In the genomic region with DNA sequence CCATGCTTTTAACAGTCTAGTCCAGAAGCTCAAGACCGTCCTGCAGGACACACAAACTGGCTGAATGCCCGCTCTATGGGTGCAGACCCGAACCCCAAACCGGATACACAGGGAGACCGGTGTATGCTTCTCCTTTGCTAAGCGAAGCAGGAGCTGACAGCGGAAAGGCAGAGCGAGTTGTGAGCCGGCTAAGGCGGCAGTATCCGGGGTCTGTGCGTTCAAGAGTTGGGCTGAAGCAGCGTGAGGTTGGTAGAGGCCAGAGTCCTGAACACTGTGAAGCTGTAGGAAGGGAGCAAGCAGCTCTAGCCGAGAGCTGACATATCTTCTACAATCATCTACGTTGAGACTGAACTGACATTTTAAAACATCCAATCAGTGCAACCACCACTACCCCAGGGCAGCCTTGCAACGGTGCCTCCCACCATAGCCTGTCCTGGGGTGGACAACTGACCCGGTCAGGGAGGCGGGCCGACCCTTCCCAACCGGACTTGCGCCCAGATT, we compare ENCODE assay signal across 10 mouse cellular contexts. TPM values are rescaled to one million over a fixed set of nuclear protein-coding genes. Genes with fewer than 3 reads are reported as not detected.
DNase-seq lines count a peak whose midpoint lies in the region; ATAC-seq and TF ChIP-seq lines count a peak whose summit lies in the region.
"Had no signal": no experiment of that assay in that cellular context is flagged by ENCODE, and none has a peak within 500 bp of the region (broad histone marks: within the 10 kb centered on the region; RNA-seq: fewer than 3 reads in every experiment).

No protein-coding gene starts in this region.

- peaks cover 3 to 14% of the 10 kb centered on the region in 2 experiments for H3K4me1 ChIP-seq in heart, embryonic 14.5 days (ENCODE audit: control insufficient read depth in 2 of 2, insufficient read depth in 2 of 2, low read length in 2 of 2)
- H3K4me1 ChIP-seq in ES-E14 (ENCODE audit: control insufficient read depth in 2 of 2, insufficient read depth in 2 of 2, low read length in 2 of 2, poor library complexity in 1 of 2): peaks cover 2 to 6% of the 10 kb centered on the region in 2 experiments; a peak in 1 of 4 replicates
- H3K4me1 ChIP-seq in embryonic facial prominence, embryonic 12.5 days: peaks cover 10% of the 10 kb centered on the region
- H3K4me1 ChIP-seq in hindbrain, postnatal 0 days (ENCODE audit: insufficient read depth, low read length): peaks cover 5% of the 10 kb centered on the region; the same call in 1 of the 2 replicates
- peaks cover 13% of the 10 kb centered on the region for H3K4me1 ChIP-seq in lung, embryonic 15.5 days
- H3K4me1 ChIP-seq in small intestine, adult 2 months (ENCODE audit: control insufficient read depth, insufficient read depth, insufficient read length, low read length): peaks cover 7% of the 10 kb centered on the region; the same call in 1 of the 2 replicates

- no peaks in the 10 kb centered on the region for H3K27me3 ChIP-seq in heart, embryonic 14.5 days (ENCODE audit: control insufficient read depth, insufficient read depth, low read length)
- H3K27me3 ChIP-seq in embryonic facial prominence, embryonic 12.5 days: no peaks in the 10 kb centered on the region
- no peaks in the 10 kb centered on the region for H3K27me3 ChIP-seq in hindbrain, postnatal 0 days (ENCODE audit: insufficient read depth, low read length)
- H3K27me3 ChIP-seq in lung, embryonic 15.5 days: no peaks in the 10 kb centered on the region
- no peaks in the 10 kb centered on the region for H3K27me3 ChIP-seq in small intestine, adult 2 months (ENCODE audit: control insufficient read depth, insufficient read depth, low read length)

- TF ChIP-seq CTCF in hindbrain, postnatal 0 days (IDR thresholded peaks at IDR 0.05; ENCODE audit: low read depth): no peak
- TF ChIP-seq CTCF in small intestine, adult 2 months (IDR thresholded peaks at IDR 0.05; ENCODE audit: extremely low read depth, insufficient read length, insufficient replicate concordance, low read depth, low read length): no peak

- H3K4me3 ChIP-seq in heart, embryonic 14.5 days (ENCODE audit: control insufficient read depth in 1 of 2, insufficient read depth in 1 of 2, low read depth in 1 of 2, low read length in 2 of 2): peak overlapping the region; percentile 70
- H3K4me3 ChIP-seq in ES-E14 (ENCODE audit: insufficient read depth in 1 of 2, low read depth in 1 of 2, low read length in 2 of 2, poor library complexity in 1 of 2, severe bottlenecking in 1 of 2): peak overlapping the region; percentile 61 to 79
- peak overlapping the region; percentile 65 for H3K4me3 ChIP-seq in embryonic facial prominence, embryonic 12.5 days
- peak overlapping the region; percentile 59 for H3K4me3 ChIP-seq in hindbrain, postnatal 0 days (ENCODE audit: low read length)
- peak overlapping the region; percentile 70 for H3K4me3 ChIP-seq in lung, embryonic 15.5 days
- H3K4me3 ChIP-seq in small intestine, adult 2 months (ENCODE audit: low read depth, low read length): peak overlapping the region; percentile 74

- in situ Hi-C loops in ES-E14 (cut with MboI; ENCODE audit: low sequenced_read_pairs in 2 of 2, unreplicated experiment in 2 of 2): loop anchor here (5.0 to 25.0 kb wide), 3 partner anchors 101 to 209 kb away; partner anchors contain the start of gene Ctbp1 (in 1 of the 2)

- under 1% methylated on average over 21 of the region's 21 CpGs for WGBS in heart, embryonic 14.5 days
- 2% methylated on average over 21 of the region's 21 CpGs for WGBS in embryonic facial prominence, embryonic 12.5 days
- under 1% methylated on average over 21 of the region's 21 CpGs for WGBS in hindbrain, postnatal 0 days
- WGBS in lung, embryonic 15.5 days: under 1% methylated on average over 21 of the region's 21 CpGs
- under 1% methylated on average over 21 of the region's 21 CpGs for WGBS in small intestine, adult 2 months

- peak overlapping the region; percentile 92 for H3K4me2 ChIP-seq in heart, embryonic 14.5 days (ENCODE audit: low read length)
- peak overlapping the region; percentile 82 for H3K4me2 ChIP-seq in embryonic facial prominence, embryonic 12.5 days (replicated peaks)
- peak overlapping the region; percentile 90 for H3K4me2 ChIP-seq in hindbrain, postnatal 0 days (ENCODE audit: low read depth, low read length)
- peak overlapping the region; percentile 88 for H3K4me2 ChIP-seq in lung, embryonic 15.5 days

- H3K9ac ChIP-seq in heart, embryonic 14.5 days (ENCODE audit: low read length): peak overlapping the region; percentile 81
- peak overlapping the region; percentile 73 for H3K9ac ChIP-seq in ES-E14 (ENCODE audit: insufficient read depth, low read depth, low read length, poor library complexity, severe bottlenecking)
- peak overlapping the region; percentile 81 for H3K9ac ChIP-seq in embryonic facial prominence, embryonic 12.5 days
- peak overlapping the region; percentile 49 for H3K9ac ChIP-seq in hindbrain, postnatal 0 days (replicated peaks; ENCODE audit: low read length)
- H3K9ac ChIP-seq in lung, embryonic 15.5 days: peak overlapping the region; percentile 65

- H3K27ac ChIP-seq in heart, embryonic 14.5 days (replicated peaks in 1 of 2; ENCODE audit: control insufficient read depth in 1 of 2, insufficient read depth in 1 of 2, low read depth in 2 of 2, low read length in 2 of 2): peak overlapping the region; percentile 94 to 99
- no peak overlapping the region for H3K27ac ChIP-seq in ES-E14 (ENCODE audit: insufficient read depth, low read depth, low read length, poor library complexity, severe bottlenecking)
- peak overlapping the region; percentile 93 for H3K27ac ChIP-seq in embryonic facial prominence, embryonic 12.5 days
- H3K27ac ChIP-seq in hindbrain, postnatal 0 days: peak overlapping the region; percentile 97
- peak overlapping the region; percentile 97 for H3K27ac ChIP-seq in lung, embryonic 15.5 days
- H3K27ac ChIP-seq in small intestine, adult 2 months (ENCODE audit: insufficient read depth, low read depth, low read length): peak overlapping the region; percentile 83

- no peaks in the 10 kb centered on the region for H3K9me3 ChIP-seq in heart, embryonic 14.5 days (ENCODE audit: control insufficient read depth, low read length)
- H3K9me3 ChIP-seq in ES-E14 (ENCODE audit: control insufficient read depth, insufficient read depth, low read depth, low read length): no peaks in the 10 kb centered on the region
- H3K9me3 ChIP-seq in embryonic facial prominence, embryonic 12.5 days: no peaks in the 10 kb centered on the region
- H3K9me3 ChIP-seq in hindbrain, postnatal 0 days (ENCODE audit: low read length): no peaks in the 10 kb centered on the region
- no peaks in the 10 kb centered on the region for H3K9me3 ChIP-seq in lung, embryonic 15.5 days

- no peak for DNase-seq in heart, adult 8-10 months (ENCODE audit: low spot score)
- no peak for DNase-seq in ES-E14 (ENCODE audit: low read depth, low spot score)
- peak; percentile 35 for DNase-seq in hindbrain, postnatal 0 days (ENCODE audit: low spot score)
- DNase-seq in Muller cell, postnatal 12 days (ENCODE audit: inconsistent ontology term): no peak

- peaks cover 36% of the 10 kb centered on the region for H3K36me3 ChIP-seq in heart, embryonic 14.5 days (ENCODE audit: control insufficient read depth, insufficient read depth, low read length)
- peaks cover 7% of the 10 kb centered on the region for H3K36me3 ChIP-seq in ES-E14 (ENCODE audit: control insufficient read depth, insufficient read depth, low read length, poor library complexity, severe bottlenecking)
- H3K36me3 ChIP-seq in embryonic facial prominence, embryonic 12.5 days: peaks cover 22% of the 10 kb centered on the region
- peaks cover 12% of the 10 kb centered on the region for H3K36me3 ChIP-seq in hindbrain, postnatal 0 days (ENCODE audit: insufficient read depth, low read length)
- H3K36me3 ChIP-seq in lung, embryonic 15.5 days: peaks cover 23% of the 10 kb centered on the region
- peaks cover 8% of the 10 kb centered on the region for H3K36me3 ChIP-seq in small intestine, adult 2 months (ENCODE audit: control insufficient read depth, insufficient read depth, low read length)

- no peak for TF ChIP-seq POLR2A in small intestine, adult 2 months (IDR thresholded peaks at IDR 0.05; ENCODE audit: low read depth, low read length)

- ATAC-seq in heart, embryonic 14.5 days (ENCODE audit: insufficient number of reproducible peaks, insufficient read depth, low FRiP score, low read depth): peak; percentile 6; the same call in 1 of the 2 replicates
- no peak; the same call in none of the 2 replicates for ATAC-seq in embryonic facial prominence, embryonic 12.5 days (ENCODE audit: insufficient number of reproducible peaks, insufficient read depth, low FRiP score, low TSS enrichment)
- ATAC-seq in hindbrain, postnatal 0 days: peak; percentile 1
- ATAC-seq in lung, embryonic 15.5 days (ENCODE audit: borderline replicate concordance, extremely low read depth, low FRiP score, low TSS enrichment): peak; percentile 43; the same call in 1 of the 2 replicates

RNA-seq across cellular contexts. Expression of gene Uvssa, which starts 0.5 kb away (rescaled TPM):
- 4.5 and 4.9 TPM in 2 replicates for polyA plus RNA-seq in heart, embryonic 14.5 days (2014; fragmentation: Nextera tagmentation; extraction: Ambion mirVana)
- 1 to 10 TPM; 2.6 to 4.6 (median 3.8) TPM for total RNA-seq in heart, adult 8-10 months (2022)
- total RNA-seq in ES-E14 (2012; rRNA removed): 4.7 TPM in 2 replicates
- 10.9 and 11.3 TPM in 2 replicates for polyA plus RNA-seq in embryonic facial prominence, embryonic 12.5 days (2016; fragmentation: Nextera tagmentation; extraction: Ambion mirVana)
- 7.7 and 8.7 TPM in 2 replicates for total RNA-seq in hindbrain, postnatal 0 days (2014; rRNA removed)
- 8.1 and 8.5 TPM in 2 replicates for polyA plus RNA-seq in hindbrain, postnatal 0 days (2015; fragmentation: Nextera tagmentation; extraction: Ambion mirVana)
- 7.4 and 8.5 TPM in 2 replicates for polyA plus RNA-seq in lung, embryonic 15.5 days (2015; fragmentation: Nextera tagmentation; extraction: Ambion mirVana)
- 1.2 and 2.3 TPM in 2 replicates for polyA plus RNA-seq in small intestine, adult 2 months (2012; rRNA removed)

RNA-seq across cellular contexts. Expression of gene Maea, which starts 42.5 kb away (rescaled TPM):
- 133 and 140 TPM in 2 replicates for polyA plus RNA-seq in heart, embryonic 14.5 days (2014; fragmentation: Nextera tagmentation; extraction: Ambion mirVana)
- total RNA-seq in heart, adult 8-10 months (2022): 10 to 100 TPM; 82.1 to 97.8 (median 88.0) TPM
- 79.2 and 90.2 TPM in 2 replicates for total RNA-seq in ES-E14 (2012; rRNA removed)
- 132 and 134 TPM in 2 replicates for polyA plus RNA-seq in embryonic facial prominence, embryonic 12.5 days (2016; fragmentation: Nextera tagmentation; extraction: Ambion mirVana)
- total RNA-seq in hindbrain, postnatal 0 days (2014; rRNA removed): 130 and 131 TPM in 2 replicates
- 119 and 127 TPM in 2 replicates for polyA plus RNA-seq in hindbrain, postnatal 0 days (2015; fragmentation: Nextera tagmentation; extraction: Ambion mirVana)
- polyA plus RNA-seq in lung, embryonic 15.5 days (2015; fragmentation: Nextera tagmentation; extraction: Ambion mirVana): 124 and 130 TPM in 2 replicates
- 56.7 and 119 TPM in 2 replicates for polyA plus RNA-seq in small intestine, adult 2 months (2012; rRNA removed)

RNA-seq across cellular contexts. Expression of gene Nkx1-1, which starts 55.9 kb away (rescaled TPM):
- polyA plus RNA-seq in heart, embryonic 14.5 days (2014; fragmentation: Nextera tagmentation; extraction: Ambion mirVana): not detected in 2 replicates
- not detected for total RNA-seq in heart, adult 8-10 months (2022)
- total RNA-seq in ES-E14 (2012; rRNA removed): 0.21 and 0.22 TPM in 2 replicates
- polyA plus RNA-seq in embryonic facial prominence, embryonic 12.5 days (2016; fragmentation: Nextera tagmentation; extraction: Ambion mirVana): not detected in 2 replicates
- 6.5 and 7.8 TPM in 2 replicates for total RNA-seq in hindbrain, postnatal 0 days (2014; rRNA removed)
- 0.35 and 0.39 TPM in 2 replicates for polyA plus RNA-seq in hindbrain, postnatal 0 days (2015; fragmentation: Nextera tagmentation; extraction: Ambion mirVana)
- polyA plus RNA-seq in lung, embryonic 15.5 days (2015; fragmentation: Nextera tagmentation; extraction: Ambion mirVana): not detected in 2 replicates
- polyA plus RNA-seq in small intestine, adult 2 months (2012; rRNA removed): not detected in 2 replicates
- total RNA-seq: adrenal gland, adult 18-20 months; layer of hippocampus, adult 8-10 months had no signal
